ENCODE assay signal across 15 mouse cellular contexts in the genomic region with DNA sequence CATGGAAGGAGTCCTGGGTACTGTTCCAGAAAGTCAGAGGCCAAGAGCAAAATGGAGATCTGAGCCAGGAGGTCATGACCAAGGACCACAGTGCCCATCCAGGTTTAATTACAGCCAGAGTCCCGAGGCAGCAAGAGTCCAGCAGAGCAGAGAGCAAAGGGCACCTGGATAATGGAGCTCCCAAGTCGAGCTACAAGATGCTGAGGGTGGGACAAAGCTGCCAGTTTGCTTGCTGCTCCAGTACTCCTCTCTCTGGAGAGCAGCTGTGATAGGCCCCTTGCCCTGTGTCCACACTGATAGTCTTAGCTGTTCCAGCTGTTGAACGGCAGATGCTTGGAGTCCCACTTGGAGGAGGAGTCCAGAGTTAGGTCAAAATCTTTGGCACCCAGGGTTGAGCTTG.
DNase-seq lines count a peak whose midpoint lies in the region; ATAC-seq and TF ChIP-seq lines count a peak whose summit lies in the region.
"Had no signal": no experiment of that assay in that cellular context is flagged by ENCODE, and none has a peak within 500 bp of the region (broad histone marks: within the 10 kb centered on the region; RNA-seq: fewer than 3 reads in every experiment).

No protein-coding gene starts in this region.

- no peak overlapping the region for H3K4me3 ChIP-seq in liver, adult 2 months (ENCODE audit: insufficient read depth, low read depth, low read length)
- no peak overlapping the region for H3K4me3 ChIP-seq in liver, embryonic 11.5 days (ENCODE audit: low read depth, low read length)
- no peak overlapping the region for H3K4me3 ChIP-seq in limb, embryonic 10.5 days
- H3K4me3 ChIP-seq: heart, embryonic 15.5 days; neural tube, embryonic 13.5 days had no signal

- no peak for ATAC-seq in liver, embryonic 11.5 days (replicated peaks; ENCODE audit: low FRiP score)
- ATAC-seq: hindbrain, embryonic 16.5 days; midbrain, embryonic 16.5 days had no signal

- no peaks in the 10 kb centered on the region for H3K9me3 ChIP-seq in liver, embryonic 11.5 days (ENCODE audit: control insufficient read depth, low read length)
- H3K9me3 ChIP-seq in limb, embryonic 10.5 days (replicated peaks), result no peaks in the 10 kb centered on the region
- H3K9me3 ChIP-seq: heart, embryonic 15.5 days; neural tube, embryonic 13.5 days had no signal

- 31% methylated on average over 3 of the region's 3 CpGs for WGBS in liver, adult 2 months
- 47% methylated on average over 3 of the region's 3 CpGs for WGBS in liver, embryonic 11.5 days
- WGBS in limb, embryonic 10.5 days, result 37% methylated on average over 3 of the region's 3 CpGs

- H3K4me2 ChIP-seq in liver, embryonic 11.5 days, result no peak overlapping the region
- H3K4me2 ChIP-seq: heart, embryonic 15.5 days; neural tube, embryonic 13.5 days had no signal

- H3K36me3 ChIP-seq in liver, adult 2 months (ENCODE audit: control insufficient read depth, insufficient read depth, low read length), result no peaks in the 10 kb centered on the region
- H3K36me3 ChIP-seq in liver, embryonic 11.5 days (ENCODE audit: control insufficient read depth, insufficient read depth, low read length), result no peaks in the 10 kb centered on the region
- H3K36me3 ChIP-seq in limb, embryonic 10.5 days, result no peaks in the 10 kb centered on the region
- H3K36me3 ChIP-seq: heart, embryonic 15.5 days; neural tube, embryonic 13.5 days had no signal

- no peaks in the 10 kb centered on the region for H3K27me3 ChIP-seq in liver, adult 2 months (ENCODE audit: control insufficient read depth, insufficient read depth, low read length)
- H3K27me3 ChIP-seq in liver, embryonic 11.5 days (replicated peaks; ENCODE audit: control insufficient read depth, insufficient read depth, low read length), result no peaks in the 10 kb centered on the region
- no peaks in the 10 kb centered on the region for H3K27me3 ChIP-seq in limb, embryonic 10.5 days (ENCODE audit: low read depth, poor library complexity, severe bottlenecking)
- H3K27me3 ChIP-seq: heart, embryonic 15.5 days; neural tube, embryonic 13.5 days had no signal

- no peak for TF ChIP-seq POLR2A in liver, adult 2 months (IDR thresholded peaks at IDR 0.05; ENCODE audit: extremely low read depth, insufficient read depth, low read length)

- peak; percentile 37 for DNase-seq in embryo, embryonic 10 days (ENCODE audit: low spot score)
- no peak for DNase-seq in embryo, embryonic 9.5 days (ENCODE audit: extremely low spot score)
- peak; percentile 82 for DNase-seq in liver, adult 2 months (ENCODE audit: extremely low read depth, low read depth, low spot score)
- DNase-seq in liver, embryonic 11.5 days (ENCODE audit: low spot score), result no peak
- peak; percentile 71 to 82 for DNase-seq in kidney, adult 8-10 months
- no peak for DNase-seq in limb, embryonic 10.5 days (ENCODE audit: low spot score)
- no peak for DNase-seq in ovary, postnatal 10 days (ENCODE audit: low spot score)
- DNase-seq in gastrocnemius, adult 8-10 months (ENCODE audit: low spot score in 2 of 2), result no peak
- DNase-seq: cerebellum, adult 11 months; right cerebral cortex, adult 18-20 months had no signal

- H3K79me2 ChIP-seq in liver, adult 2 months (ENCODE audit: control insufficient read depth, insufficient read depth, low read length), result no peaks in the 10 kb centered on the region

- no peak overlapping the region for H3K9ac ChIP-seq in liver, adult 2 months (ENCODE audit: low read depth, low read length)
- H3K9ac ChIP-seq in liver, embryonic 11.5 days (ENCODE audit: low read depth, low read length), result no peak overlapping the region
- H3K9ac ChIP-seq: heart, embryonic 15.5 days; liver, embryonic 14.5 days; neural tube, embryonic 13.5 days had no signal

- H3K4me1 ChIP-seq in liver, adult 2 months (ENCODE audit: control insufficient read depth, insufficient read depth, low read length), result peaks cover 3% of the 10 kb centered on the region; the same call in 1 of the 2 replicates
- no peaks in the 10 kb centered on the region for H3K4me1 ChIP-seq in liver, embryonic 11.5 days (replicated peaks; ENCODE audit: control insufficient read depth, insufficient read depth, low read length)
- peaks cover 70% of the 10 kb centered on the region for H3K4me1 ChIP-seq in limb, embryonic 10.5 days

- TF ChIP-seq CTCF in liver, adult 2 months (IDR thresholded peaks at IDR 0.05; ENCODE audit: low read depth, low read length), result no peak

- H3K27ac ChIP-seq in liver, adult 2 months (replicated peaks; ENCODE audit: insufficient read depth, low read depth, low read length), result no peak overlapping the region
- no peak overlapping the region for H3K27ac ChIP-seq in liver, embryonic 11.5 days (ENCODE audit: low read depth, low read length)
- peak overlapping the region; percentile 76 for H3K27ac ChIP-seq in limb, embryonic 10.5 days
- H3K27ac ChIP-seq: heart, embryonic 15.5 days; liver, embryonic 14.5 days; neural tube, embryonic 13.5 days had no signal

Comparison
In these comparisons a context has a peak if more than half of its experiments do, and no peak if none do; other contexts are left out.
1. DNase-seq: peak in embryo, embryonic 10 days (single experiment), liver, adult 2 months (single experiment) and kidney, adult 8-10 months (2 of 2); none in embryo, embryonic 9.5 days (single experiment), liver, embryonic 11.5 days (single experiment), limb, embryonic 10.5 days (single experiment), ovary, postnatal 10 days (single experiment) and gastrocnemius, adult 8-10 months (0 of 2).